Mouse (Mus musculus) heart, embryonic 11.5 days (tissue): ENCODE data around the gene Fam107b. TPM values are rescaled to one million over a fixed set of nuclear protein-coding genes. Genes with fewer than 3 reads are reported as not detected.
A peak's percentile ranks its signal among the peaks of the same experiment; 100 is the strongest.

Experiments used
- ATAC-seq: fragments of 200-750 bp; cut with Nextera tagmentation; replicated peaks from 2 replicates; pipeline ENCODE4 v1.8.0; 2017; ENCODE audit warnings: moderate library complexity; ENCODE audit not compliant: insufficient number of reproducible peaks, low FRiP score, low TSS enrichment
- H3K27ac ChIP-seq: fragments of 300-500 bp; sonication (generic); 2 replicates; pipeline ENCODE4 v1.5.1; 2014; ENCODE audit warnings: mild to moderate bottlenecking, low read depth, low read length
- H3K27me3 ChIP-seq: fragments of 300-500 bp; sonication (generic); 2 replicates; pipeline ENCODE4 v1.6.1; 2014; ENCODE audit warnings: mild to moderate bottlenecking, low read length, mixed read lengths; ENCODE audit not compliant: control insufficient read depth, insufficient read depth
- H3K36me3 ChIP-seq: fragments of 300-500 bp; sonication (generic); 2 replicates; pipeline ENCODE4 v1.6.1; 2014; ENCODE audit warnings: mild to moderate bottlenecking, low read length, moderate library complexity, mixed read lengths; ENCODE audit not compliant: control insufficient read depth, insufficient read depth
- H3K4me1 ChIP-seq: fragments of 300-500 bp; sonication (generic); 2 replicates; pipeline ENCODE4 v1.6.1; 2014; ENCODE audit warnings: low read length; ENCODE audit not compliant: control insufficient read depth, insufficient read depth
- H3K4me2 ChIP-seq: fragments of 300-500 bp; sonication (generic); 2 replicates; pipeline ENCODE4 v1.6.1; 2014; ENCODE audit warnings: mild to moderate bottlenecking, moderate library complexity
- H3K4me3 ChIP-seq: fragments of 300-500 bp; sonication (generic); 2 replicates; pipeline ENCODE4 v1.5.1; 2014; ENCODE audit warnings: low read depth, low read length
- H3K9ac ChIP-seq: fragments of 300-500 bp; sonication (generic); 2 replicates; pipeline ENCODE4 v1.6.1; 2014; ENCODE audit warnings: mild to moderate bottlenecking, low read depth, low read length, moderate library complexity
- H3K9me3 ChIP-seq: fragments of 300-500 bp; sonication (generic); replicated peaks from 2 replicates; pipeline ENCODE4 v1.6.1; 2016; ENCODE audit warnings: low read length; ENCODE audit not compliant: control insufficient read depth
- WGBS: fragments of 180-500 bp; shearing (Covaris S2); extraction: QIAGEN DNeasy Blood & Tissue Kit; methylation state at CpG from one replicate; pipeline ENCODE4 v1.1.7; 2014; ENCODE audit not compliant: insufficient replicate concordance; 5-methylcytosine and 5-hydroxymethylcytosine counted together
- polyA plus RNA-seq: library from polyadenylated mRNA; unstranded; fragments of >200 nt; fragmentation: Nextera tagmentation; extraction: Ambion mirVana; gene quantifications from 2 replicates; pipeline ENCODE4 v1.2.1, GENCODE M21; 2014

Fam107b gene
- polyA plus RNA-seq, 1 experiment from 2014 or later = 34.6 TPM

DNA sequence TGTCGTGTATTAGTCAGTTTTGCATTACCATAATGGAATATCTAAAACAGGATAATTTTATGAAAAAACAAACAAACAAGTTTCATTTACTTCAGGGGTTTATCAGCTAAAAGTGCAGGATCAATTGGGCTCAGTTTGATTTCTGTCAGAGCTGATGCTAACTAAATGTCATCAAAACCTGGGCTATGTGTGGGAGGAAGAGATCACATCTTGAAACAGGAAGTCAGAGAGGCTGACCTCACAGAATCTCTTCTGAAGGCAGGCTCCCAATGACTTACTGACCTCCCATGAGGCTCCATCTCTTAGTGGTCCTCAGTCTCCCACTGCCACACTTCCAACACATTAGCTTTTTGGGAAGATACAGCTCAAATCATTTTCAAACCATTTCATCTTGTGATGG, 136.9 kb downstream of the Fam107b start:
- H3K4me1 ChIP-seq = no peaks in the 10 kb centered on the region
- no peak for ATAC-seq

DNA sequence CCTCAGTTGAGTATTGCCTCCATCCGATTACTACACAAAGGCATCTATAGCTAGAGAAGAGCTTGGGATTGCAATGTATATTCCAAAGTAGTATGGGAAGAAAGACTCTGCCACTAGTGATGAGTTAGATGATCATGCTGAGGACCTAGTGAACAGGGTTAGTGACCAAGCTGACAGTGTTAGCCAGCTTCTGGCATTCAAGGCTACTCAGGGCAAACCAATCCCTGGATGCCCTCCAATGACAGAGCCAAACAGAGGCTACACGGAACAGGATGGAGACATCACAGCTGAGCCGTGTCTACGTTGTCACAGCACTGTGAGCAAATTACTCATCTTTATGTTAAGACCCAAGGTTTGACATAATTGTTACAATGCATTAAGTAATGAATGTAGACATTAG, 138.3 kb downstream of the Fam107b start:
- WGBS = 86% methylated on average over 4 of the region's 4 CpGs
- Histone ChIP-seq H3K9me3 (no peaks in the 10 kb centered on the region), H3K36me3 (no peaks in the 10 kb centered on the region), H3K9ac (no peak overlapping the region), H3K4me1 (no peaks in the 10 kb centered on the region), H3K4me2 (no peak overlapping the region), H3K27me3 (0 out of 2 replicates have a peak, but pooled peaks cover 2% of the 10 kb centered on the region), H3K27ac (no peak overlapping the region), H3K4me3 (no peak overlapping the region)
- ATAC-seq = no peak

More for the DNA sequence above, 136.9 kb downstream of the Fam107b start:
- WGBS = 72% methylated on average over 1 of the region's 1 CpGs
- Histone ChIP-seq H3K9ac (no peak overlapping the region), H3K4me2 (no peak overlapping the region), H3K27me3 (0 out of 2 replicates have a peak, but pooled peaks cover 2% of the 10 kb centered on the region), H3K36me3 (no peaks in the 10 kb centered on the region), H3K9me3 (no peaks in the 10 kb centered on the region), H3K27ac (no peak overlapping the region), H3K4me3 (no peak overlapping the region)

GRCm38 (mm10) chr2:3709882-3710281, 139.6 kb downstream of the Fam107b start:
- ATAC-seq = no peak
- H3K36me3 ChIP-seq = no peaks in the 10 kb centered on the region
- no peaks in the 10 kb centered on the region for H3K9me3 ChIP-seq
- H3K27me3 ChIP-seq = 0 out of 2 replicates have a peak, but pooled peaks cover 2% of the 10 kb centered on the region
- H3K9ac ChIP-seq = no peak overlapping the region
- H3K4me2 ChIP-seq = no peak overlapping the region
- H3K4me1 ChIP-seq = no peaks in the 10 kb centered on the region
- H3K27ac ChIP-seq = no peak overlapping the region
- H3K4me3 ChIP-seq = no peak overlapping the region
- 73% methylated on average over 2 of the region's 2 CpGs for WGBS

GRCm38 (mm10) chr2:3710521-3710920, 140.2 kb downstream of the Fam107b start:
- Histone ChIP-seq H3K27ac (no peak overlapping the region), H3K9me3 (no peaks in the 10 kb centered on the region), H3K4me1 (no peaks in the 10 kb centered on the region), H3K27me3 (0 out of 2 replicates have a peak, but pooled peaks cover 2% of the 10 kb centered on the region), H3K4me3 (no peak overlapping the region), H3K4me2 (no peak overlapping the region), H3K9ac (no peak overlapping the region), H3K36me3 (no peaks in the 10 kb centered on the region)
- no peak for ATAC-seq
- 85% methylated on average over 3 of the region's 3 CpGs for WGBS

GRCm38 (mm10) chr2:3712369-3713042, 142.2 kb downstream of the Fam107b start:
- ATAC-seq = no peak
- Histone ChIP-seq H3K4me2 (no peak overlapping the region), H3K9ac (no peak overlapping the region), H3K4me3 (no peak overlapping the region), H3K27me3 (0 out of 2 replicates have a peak, but pooled peaks cover 2% of the 10 kb centered on the region), H3K27ac (no peak overlapping the region), H3K4me1 (peaks cover 8% of the 10 kb centered on the region), H3K36me3 (no peaks in the 10 kb centered on the region), H3K9me3 (no peaks in the 10 kb centered on the region)
- 65% methylated on average over 3 of the region's 3 CpGs for WGBS

GRCm38 (mm10) chr2:3713212-3713681, 143.0 kb downstream of the Fam107b start:
- H3K4me1 ChIP-seq = peaks cover 13% of the 10 kb centered on the region
- ATAC-seq = peak; percentile 94
- H3K27me3 ChIP-seq = 0 out of 2 replicates have a peak, but pooled peaks cover 2% of the 10 kb centered on the region
- no peaks in the 10 kb centered on the region for H3K36me3 ChIP-seq
- under 1% methylated on average over 41 of the region's 41 CpGs for WGBS
- H3K9me3 ChIP-seq = no peaks in the 10 kb centered on the region
- peak overlapping the region; percentile 81 for H3K4me2 ChIP-seq
- H3K4me3 ChIP-seq = peak overlapping the region; percentile 93
- H3K27ac ChIP-seq = peak overlapping the region; percentile 73
- peak overlapping the region; percentile 88 for H3K9ac ChIP-seq

DNA sequence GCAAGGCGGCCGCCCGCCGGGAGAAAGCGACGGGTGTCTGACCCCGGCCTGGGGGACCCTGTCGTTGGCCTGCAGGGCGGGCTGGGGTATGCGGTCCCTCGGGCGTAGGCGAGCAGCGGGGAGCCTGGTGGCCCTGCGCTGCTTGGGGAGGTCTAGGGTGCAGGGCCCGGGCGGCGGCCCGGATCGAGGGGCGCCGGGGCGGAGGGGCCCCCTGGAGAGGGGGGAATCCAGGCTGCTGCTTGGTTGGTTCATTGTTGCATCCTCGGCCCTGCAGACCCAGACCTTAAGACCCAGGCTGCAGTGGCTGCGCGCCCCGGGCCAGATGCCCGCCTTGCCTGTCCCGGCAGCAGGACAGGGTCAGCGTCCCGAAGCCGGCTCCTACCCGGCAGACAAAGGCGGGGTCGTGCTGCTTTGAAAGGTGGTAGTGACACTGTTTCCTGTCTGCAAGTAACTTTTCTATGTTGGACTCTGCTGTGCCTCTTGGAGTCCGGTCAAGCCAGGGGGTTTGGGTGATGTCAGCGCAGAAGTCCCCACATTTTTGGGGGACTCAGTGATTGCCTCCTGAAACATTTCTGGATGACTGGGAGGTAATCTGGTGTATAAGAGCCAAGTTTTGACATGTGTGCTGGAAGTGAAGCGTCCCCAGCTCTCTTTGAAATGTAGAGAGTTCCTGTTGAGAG, 143.5 kb downstream of the Fam107b start:
- Histone ChIP-seq H3K9me3 (no peaks in the 10 kb centered on the region), H3K36me3 (no peaks in the 10 kb centered on the region), H3K4me3 (peak overlapping the region; percentile 93), H3K27ac (peak overlapping the region; percentile 73), H3K4me1 (peaks cover 13% of the 10 kb centered on the region), H3K9ac (peak overlapping the region; percentile 88), H3K27me3 (0 out of 2 replicates have a peak, but pooled peaks cover 2% of the 10 kb centered on the region), H3K4me2 (peak overlapping the region; percentile 81)
- peak; percentile 71 for ATAC-seq
- 1% methylated on average over 34 of the region's 38 CpGs for WGBS

DNA sequence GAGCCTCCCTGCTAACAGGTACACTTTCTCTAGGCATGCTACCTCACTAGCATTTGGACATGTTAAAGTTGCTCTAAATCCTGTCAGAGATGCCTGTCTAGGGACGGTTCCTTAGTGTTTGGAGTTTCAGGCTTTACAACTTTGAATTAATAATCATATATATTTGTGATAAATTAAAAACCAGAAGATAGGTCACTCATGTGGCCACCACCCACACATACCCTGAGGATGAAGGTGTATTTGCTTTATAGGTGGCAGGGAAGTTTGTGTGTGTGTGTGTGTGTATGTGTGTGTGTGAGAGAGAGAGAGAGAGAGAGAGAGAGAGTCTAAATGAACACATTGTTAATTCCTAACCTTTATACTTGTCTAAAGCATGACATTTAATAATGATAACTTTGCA, 144.2 kb downstream of the Fam107b start:
- whole genome bisulfite sequencing = 42% methylated on average over 1 of the region's 1 CpGs

More for the DNA sequence above, 144.2 kb downstream of the Fam107b start:
- Histone ChIP-seq H3K9ac (no peak overlapping the region), H3K9me3 (no peaks in the 10 kb centered on the region), H3K27me3 (0 out of 2 replicates have a peak, but pooled peaks cover 2% of the 10 kb centered on the region), H3K4me2 (peak overlapping the region; percentile 81), H3K27ac (no peak overlapping the region), H3K4me3 (peak overlapping the region; percentile 93), H3K36me3 (no peaks in the 10 kb centered on the region), H3K4me1 (peaks cover 13% of the 10 kb centered on the region)
- no peak for ATAC-seq
